Mouse (Mus musculus): ENCODE measurements around the gene Etv6.

DNA sequence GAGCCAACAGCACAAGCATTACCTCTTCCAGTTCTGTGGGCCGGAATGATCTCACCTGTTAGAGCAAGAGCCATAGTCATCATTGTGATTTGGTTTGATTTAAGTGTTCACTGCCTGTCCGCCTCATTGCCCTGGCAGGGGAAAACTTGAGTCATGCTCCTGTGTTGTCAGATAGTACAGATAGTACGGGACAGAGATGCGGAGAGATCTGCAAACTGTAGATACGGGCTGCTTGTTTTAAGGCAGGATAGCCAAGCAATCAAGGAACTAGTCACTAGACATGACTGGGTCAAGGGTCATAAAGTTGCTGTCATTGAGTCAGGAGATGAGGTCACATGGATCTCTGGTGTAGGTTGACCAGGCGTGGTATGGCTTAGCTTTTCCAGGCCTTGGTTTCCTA is 182.2 kb downstream of the Etv6 start:
- TF ChIP-seq CTCF (IDR thresholded peaks at IDR 0.05; ENCODE audit: borderline replicate concordance, insufficient read depth, low read length) (no peak), POLR2A (IDR thresholded peaks at IDR 0.05; ENCODE audit: low read depth, low read length) (no peak)
